Mouse (Mus musculus): ENCODE results near the gene Oas1c. TPM values are rescaled to one million over a fixed set of nuclear protein-coding genes. Genes with fewer than 3 reads are reported as not detected.
A peak's percentile ranks its signal among the peaks of the same experiment; 100 is the strongest.
"Not testable (repeated sequence)": the region's sequence is repeated elsewhere in the genome, so short reads cannot be mapped to it uniquely, and the experiment has no call there.

Oas1c gene
- polyA plus RNA-seq, 1 experiment, result 3.0 TPM

DNA sequence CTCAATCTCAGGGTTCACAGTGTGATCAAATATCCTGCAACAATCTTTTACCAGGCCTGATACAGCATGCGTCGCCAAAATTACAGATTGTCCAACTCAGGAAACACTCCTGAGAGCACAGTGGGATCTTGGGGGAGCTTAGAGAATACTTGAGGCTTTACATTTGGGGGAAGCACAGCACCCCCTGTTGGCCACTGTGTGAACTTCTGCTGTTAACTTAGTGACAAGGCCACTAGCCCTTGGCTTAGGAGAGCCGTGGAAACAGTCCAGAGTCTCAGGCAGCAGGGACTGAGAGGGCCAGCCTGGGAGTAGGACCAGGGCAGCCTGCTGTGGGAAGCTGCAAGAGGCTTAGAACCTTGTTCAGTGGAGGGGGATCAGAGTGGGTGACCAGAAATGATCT, 3.6 kb upstream of the Oas1c start:
- H3K9me3 ChIP-seq (replicated peaks; ENCODE audit: control insufficient read depth, insufficient read depth, low read length, poor library complexity, severe bottlenecking), result no peaks in the 10 kb centered on the region
- no peak overlapping the region for H3K27ac ChIP-seq (ENCODE audit: insufficient read depth, low read length)
- no peak overlapping the region for H3K4me3 ChIP-seq (ENCODE audit: low read depth, low read length)
- no peaks in the 10 kb centered on the region for H3K36me3 ChIP-seq (ENCODE audit: control insufficient read depth, insufficient read depth, low read length, poor library complexity, severe bottlenecking)
- TF ChIP-seq EP300 (IDR thresholded peaks at IDR 0.05; ENCODE audit: insufficient read depth, low read depth, low read length) (no peak), CTCF (IDR thresholded peaks at IDR 0.05; ENCODE audit: low read depth, low read length) (peak; percentile 41)
- no peaks in the 10 kb centered on the region for H3K27me3 ChIP-seq (ENCODE audit: control insufficient read depth, insufficient read depth, low read length, poor library complexity, severe bottlenecking)
- H3K9ac ChIP-seq (ENCODE audit: low read depth, poor library complexity, severe bottlenecking), result no peak overlapping the region
- H3K4me1 ChIP-seq (ENCODE audit: control insufficient read depth, insufficient read depth, low read length), result no peaks in the 10 kb centered on the region

DNA sequence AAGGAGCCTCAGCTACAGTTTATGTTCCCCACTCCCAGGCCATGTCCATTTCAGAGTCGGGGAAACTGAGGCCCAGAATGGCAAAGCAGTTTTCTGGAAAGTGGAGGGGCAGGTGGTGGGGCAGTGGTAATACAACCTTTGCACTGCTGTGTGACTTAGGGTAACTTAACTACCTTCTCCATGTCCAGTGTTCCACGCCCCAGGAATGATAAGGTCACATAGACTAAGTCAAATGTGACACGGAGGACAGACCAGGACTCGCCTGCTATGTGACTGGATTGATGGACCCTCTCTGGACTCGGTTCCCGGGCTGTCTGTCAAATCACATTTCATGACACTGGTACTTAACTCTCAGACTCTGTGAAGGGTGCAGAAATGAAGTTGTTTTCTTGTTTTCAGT, 709 bp upstream of the Oas1c start:
- TF ChIP-seq POLR2A (IDR thresholded peaks at IDR 0.05; ENCODE audit: insufficient read depth, low read length) (no peak), EP300 (IDR thresholded peaks at IDR 0.05; ENCODE audit: insufficient read depth, low read depth, low read length) (no peak)
- Histone ChIP-seq H3K27ac (ENCODE audit: insufficient read depth, low read length) (no peak overlapping the region), H3K9me3 (replicated peaks; ENCODE audit: control insufficient read depth, insufficient read depth, low read length, poor library complexity, severe bottlenecking) (no peaks in the 10 kb centered on the region), H3K4me3 (ENCODE audit: low read depth, low read length) (peak overlapping the region; percentile 19; the same call in 1 of the 2 replicates), H3K27me3 (ENCODE audit: control insufficient read depth, insufficient read depth, low read length, poor library complexity, severe bottlenecking) (no peaks in the 10 kb centered on the region), H3K4me1 (ENCODE audit: control insufficient read depth, insufficient read depth, low read length) (no peaks in the 10 kb centered on the region), H3K9ac (ENCODE audit: low read depth, poor library complexity, severe bottlenecking) (no peak overlapping the region), H3K36me3 (ENCODE audit: control insufficient read depth, insufficient read depth, low read length, poor library complexity, severe bottlenecking) (no peaks in the 10 kb centered on the region)

DNA sequence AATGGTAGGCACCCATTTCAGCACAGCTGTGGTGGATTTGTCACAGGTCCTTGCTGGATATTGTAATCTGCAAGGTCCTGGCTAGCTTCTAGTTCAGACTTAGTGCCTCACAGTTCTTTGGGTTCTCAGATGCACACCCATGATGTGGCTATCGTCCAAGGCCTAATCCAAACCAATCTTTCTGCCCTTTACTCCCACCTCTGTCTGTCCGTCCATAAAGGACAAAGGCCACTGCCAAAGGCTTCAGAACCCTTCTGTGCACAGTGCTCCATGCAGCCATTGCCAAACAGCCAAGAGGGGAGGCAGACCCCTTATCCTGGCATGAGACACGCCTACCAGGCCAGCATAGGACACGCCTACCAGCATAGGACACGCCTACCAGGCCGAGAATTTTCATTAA, 3.1 kb downstream of the Oas1c start:
- no peak overlapping the region for H3K27ac ChIP-seq (ENCODE audit: insufficient read depth, low read length)
- H3K4me3 ChIP-seq (ENCODE audit: low read depth, low read length), result no peak overlapping the region
- no peaks in the 10 kb centered on the region for H3K27me3 ChIP-seq (ENCODE audit: control insufficient read depth, insufficient read depth, low read length, poor library complexity, severe bottlenecking)
- H3K36me3 ChIP-seq (ENCODE audit: control insufficient read depth, insufficient read depth, low read length, poor library complexity, severe bottlenecking), result no peaks in the 10 kb centered on the region
- H3K9me3 ChIP-seq (replicated peaks; ENCODE audit: control insufficient read depth, insufficient read depth, low read length, poor library complexity, severe bottlenecking), result no peaks in the 10 kb centered on the region
- H3K9ac ChIP-seq (ENCODE audit: low read depth, poor library complexity, severe bottlenecking), result no peak overlapping the region
- no peaks in the 10 kb centered on the region for H3K4me1 ChIP-seq (ENCODE audit: control insufficient read depth, insufficient read depth, low read length)
- TF ChIP-seq CTCF (IDR thresholded peaks at IDR 0.05; ENCODE audit: low read depth, low read length) (no peak), EP300 (IDR thresholded peaks at IDR 0.05; ENCODE audit: insufficient read depth, low read depth, low read length) (no peak), POLR2A (IDR thresholded peaks at IDR 0.05; ENCODE audit: insufficient read depth, low read length) (no peak)

- H3K36me3 ChIP-seq (ENCODE audit: control insufficient read depth, insufficient read depth, low read length, poor library complexity, severe bottlenecking), result no peaks in the 10 kb centered on the region
- H3K4me1 ChIP-seq (ENCODE audit: control insufficient read depth, insufficient read depth, low read length), result no peaks in the 10 kb centered on the region
- no peak overlapping the region for H3K4me3 ChIP-seq (ENCODE audit: low read depth, low read length)
- TF ChIP-seq EP300 (IDR thresholded peaks at IDR 0.05; ENCODE audit: insufficient read depth, low read depth, low read length) (no peak), CTCF (IDR thresholded peaks at IDR 0.05; ENCODE audit: low read depth, low read length) (peak; percentile 38)
- H3K27ac ChIP-seq (ENCODE audit: insufficient read depth, low read length), result no peak overlapping the region
- H3K9ac ChIP-seq (ENCODE audit: low read depth, poor library complexity, severe bottlenecking), result no peak overlapping the region
- no peaks in the 10 kb centered on the region for H3K27me3 ChIP-seq (ENCODE audit: control insufficient read depth, insufficient read depth, low read length, poor library complexity, severe bottlenecking)
- H3K9me3 ChIP-seq (replicated peaks; ENCODE audit: control insufficient read depth, insufficient read depth, low read length, poor library complexity, severe bottlenecking), result no peaks in the 10 kb centered on the region
Measured at GRCm38 (mm10) chr5:120806458-120806857, 5.9 kb downstream of the Oas1c start.

GRCm38 (mm10) chr5:120803596-120803995, 8.7 kb downstream of the Oas1c start:
- H3K27ac ChIP-seq (ENCODE audit: insufficient read depth, low read length), result no peak overlapping the region
- no peaks in the 10 kb centered on the region for H3K4me1 ChIP-seq (ENCODE audit: control insufficient read depth, insufficient read depth, low read length)
- no peaks in the 10 kb centered on the region for H3K9me3 ChIP-seq (replicated peaks; ENCODE audit: control insufficient read depth, insufficient read depth, low read length, poor library complexity, severe bottlenecking)
- H3K27me3 ChIP-seq (ENCODE audit: control insufficient read depth, insufficient read depth, low read length, poor library complexity, severe bottlenecking), result no peaks in the 10 kb centered on the region
- H3K9ac ChIP-seq (ENCODE audit: low read depth, poor library complexity, severe bottlenecking), result no peak overlapping the region
- TF ChIP-seq POLR2A (IDR thresholded peaks at IDR 0.05; ENCODE audit: insufficient read depth, low read length) (no peak), CTCF (IDR thresholded peaks at IDR 0.05; ENCODE audit: low read depth, low read length) (no peak), EP300 (IDR thresholded peaks at IDR 0.05; ENCODE audit: insufficient read depth, low read depth, low read length) (no peak)
- H3K4me3 ChIP-seq (ENCODE audit: low read depth, low read length), result no peak overlapping the region
- no peaks in the 10 kb centered on the region for H3K36me3 ChIP-seq (ENCODE audit: control insufficient read depth, insufficient read depth, low read length, poor library complexity, severe bottlenecking)

DNA sequence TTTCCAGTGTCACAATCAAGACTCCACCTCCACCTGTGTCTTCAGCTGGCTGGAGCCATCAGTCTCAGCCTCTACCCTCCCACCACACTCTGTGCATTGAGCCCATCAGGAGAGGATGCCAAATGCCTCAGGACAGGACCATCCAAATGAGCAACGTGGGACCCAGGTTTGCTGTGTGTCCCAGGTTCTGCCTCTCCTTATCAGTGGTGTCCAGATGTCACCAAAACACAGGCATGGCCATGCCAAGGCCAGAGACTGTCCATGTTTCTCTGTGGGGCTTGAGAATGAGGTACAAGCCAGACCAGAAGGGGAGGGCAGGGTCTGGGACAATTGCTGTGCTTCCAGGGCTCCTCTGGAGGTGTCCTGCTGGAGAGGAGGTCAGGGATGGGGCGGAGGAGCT, 13.4 kb downstream of the Oas1c start:
- H3K4me1 ChIP-seq (ENCODE audit: control insufficient read depth, insufficient read depth, low read length); H3K36me3 ChIP-seq (ENCODE audit: control insufficient read depth, insufficient read depth, low read length, poor library complexity, severe bottlenecking); H3K9me3 ChIP-seq (replicated peaks; ENCODE audit: control insufficient read depth, insufficient read depth, low read length, poor library complexity, severe bottlenecking); H3K9ac ChIP-seq (ENCODE audit: low read depth, poor library complexity, severe bottlenecking); H3K4me3 ChIP-seq (ENCODE audit: low read depth, low read length); H3K27ac ChIP-seq (ENCODE audit: insufficient read depth, low read length); H3K27me3 ChIP-seq (ENCODE audit: control insufficient read depth, insufficient read depth, low read length, poor library complexity, severe bottlenecking): not testable (repeated sequence)

GRCm38 (mm10) chr5:120798147-120798546, 14.2 kb downstream of the Oas1c start:
- H3K9me3 ChIP-seq (replicated peaks; ENCODE audit: control insufficient read depth, insufficient read depth, low read length, poor library complexity, severe bottlenecking), result not testable (repeated sequence)

DNA sequence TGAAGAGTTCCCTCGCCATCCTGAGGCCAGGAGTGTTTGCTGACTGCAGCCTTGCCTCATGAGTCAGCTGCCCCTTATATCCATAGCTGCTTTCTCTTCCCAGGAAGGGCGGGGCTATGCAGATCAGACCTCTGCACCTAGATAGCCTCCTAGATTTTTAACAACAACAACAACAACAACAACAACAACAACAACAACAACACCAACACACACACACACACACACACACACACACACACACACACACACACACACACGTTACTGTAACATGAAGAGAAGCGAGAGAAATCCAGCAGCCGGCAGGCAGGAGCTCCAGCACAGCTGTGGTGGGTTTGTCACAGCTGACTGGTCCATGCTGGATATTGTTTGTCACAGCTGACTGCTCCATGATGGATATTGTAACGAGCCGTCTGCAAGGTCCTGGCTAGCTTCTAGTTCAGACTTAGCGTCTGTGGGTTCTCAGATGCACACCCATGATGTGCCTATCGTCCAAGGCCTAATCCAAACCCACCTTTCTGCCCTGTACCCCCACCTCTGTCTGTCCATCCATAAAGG, 16.8 kb downstream of the Oas1c start, which contains the start of gene Oas1e:
Gene Oas1e (minus strand): TSS at position 51 of the 555 bp plus-strand sequence.
- H3K27ac ChIP-seq (ENCODE audit: insufficient read depth, low read length); H3K4me3 ChIP-seq (ENCODE audit: low read depth, low read length); H3K36me3 ChIP-seq (ENCODE audit: control insufficient read depth, insufficient read depth, low read length, poor library complexity, severe bottlenecking); H3K9ac ChIP-seq (ENCODE audit: low read depth, poor library complexity, severe bottlenecking); H3K27me3 ChIP-seq (ENCODE audit: control insufficient read depth, insufficient read depth, low read length, poor library complexity, severe bottlenecking); H3K9me3 ChIP-seq (replicated peaks; ENCODE audit: control insufficient read depth, insufficient read depth, low read length, poor library complexity, severe bottlenecking); H3K4me1 ChIP-seq (ENCODE audit: control insufficient read depth, insufficient read depth, low read length): not testable (repeated sequence)

More at GRCm38 (mm10) chr5:120798147-120798546, 14.2 kb downstream of the Oas1c start:
- H3K9ac ChIP-seq (ENCODE audit: low read depth, poor library complexity, severe bottlenecking); H3K36me3 ChIP-seq (ENCODE audit: control insufficient read depth, insufficient read depth, low read length, poor library complexity, severe bottlenecking); H3K4me1 ChIP-seq (ENCODE audit: control insufficient read depth, insufficient read depth, low read length); H3K4me3 ChIP-seq (ENCODE audit: low read depth, low read length); H3K27ac ChIP-seq (ENCODE audit: insufficient read depth, low read length); H3K27me3 ChIP-seq (ENCODE audit: control insufficient read depth, insufficient read depth, low read length, poor library complexity, severe bottlenecking): not testable (repeated sequence)

Measured in ES-Bruce4 (cell line).